Mouse (Mus musculus): ENCODE data around the gene Znrd1as. TPM values are rescaled to one million over a fixed set of nuclear protein-coding genes. Genes with fewer than 3 reads are reported as not detected.

Znrd1as gene
- 1.1 and 1.4 TPM in 2 replicates for polyA plus RNA-seq (2012; rRNA removed)

DNA sequence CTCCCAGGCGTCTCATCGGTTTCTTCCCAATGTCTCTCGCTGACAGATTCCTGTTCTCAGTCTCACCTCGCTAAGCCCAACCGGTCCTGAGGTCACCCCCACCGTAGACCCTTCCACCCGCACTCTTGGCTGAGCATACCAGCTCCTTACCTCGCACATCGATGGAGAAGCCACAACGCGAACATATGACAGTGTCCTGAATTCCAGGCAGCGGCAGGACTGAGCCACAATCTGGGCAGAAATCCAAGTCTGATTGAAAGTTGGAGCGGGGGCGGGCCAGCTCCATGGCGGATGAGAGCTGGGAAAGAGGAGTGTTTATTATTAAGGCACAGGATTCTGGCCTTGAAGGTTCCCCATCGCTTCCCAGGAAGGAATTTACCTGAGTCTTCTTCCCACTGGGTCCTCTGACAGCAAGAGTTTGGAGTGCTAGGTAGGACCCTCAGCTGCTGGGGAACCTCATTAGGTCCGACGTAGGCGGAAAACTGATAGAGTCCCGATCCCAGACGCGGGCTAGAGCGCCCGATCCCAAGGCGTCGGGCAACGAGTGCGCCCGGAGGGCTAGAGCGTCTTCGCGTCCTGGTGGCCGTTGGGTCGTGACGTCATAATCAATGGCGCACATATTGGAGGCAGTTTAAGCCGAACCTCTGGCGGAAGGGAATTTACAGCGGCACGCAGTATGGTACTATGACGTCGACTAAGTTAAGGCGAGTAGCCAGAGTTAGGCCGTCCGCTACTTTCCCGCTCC, at the start of gene Znrd1as, which contains the start of gene Znrd1:
Znrd1as (plus strand) TSS at position 594 of the 745 bp plus-strand sequence.
Znrd1 (minus strand) TSS at position 561 of the 745 bp plus-strand sequence.
- TF ChIP-seq POLR2A (IDR thresholded peaks at IDR 0.05; ENCODE audit: borderline replicate concordance, extremely low read depth, low read depth, low read length) (peak; percentile 77; the same call in 1 of the 2 replicates), CTCF (IDR thresholded peaks at IDR 0.05; ENCODE audit: insufficient read depth, low read length) (no peak)
- under 1% methylated on average over 46 of the region's 46 CpGs for WGBS

DNA sequence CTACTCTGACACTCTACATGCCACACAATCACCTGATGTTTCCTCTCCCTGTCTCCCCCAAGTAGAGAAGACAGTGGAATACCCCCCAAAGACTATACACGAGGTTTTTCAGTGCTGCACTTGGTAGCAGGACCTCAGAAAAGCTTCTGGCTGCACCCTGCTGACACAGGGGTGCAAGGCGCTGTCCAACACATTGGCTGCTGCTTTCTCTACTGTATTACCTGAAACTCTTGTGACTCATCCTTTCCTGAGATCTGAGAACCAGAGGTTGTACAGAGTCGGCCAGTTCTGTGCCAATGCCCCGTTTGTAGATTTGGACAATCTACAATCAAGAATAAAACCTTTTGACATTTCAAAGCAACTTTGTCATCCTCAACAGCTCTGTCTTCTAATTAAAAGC, 48.6 kb upstream of the Znrd1as start:
- WGBS: 39% methylated on average over 4 of the region's 4 CpGs
- no peak for DNase-seq
- Histone ChIP-seq H3K4me3 (replicated peaks; ENCODE audit: extremely low read depth, low read depth, low read length) (no peak overlapping the region), H3K4me1 (ENCODE audit: control insufficient read depth, insufficient read depth, low read length) (no peaks in the 10 kb centered on the region)
- TF ChIP-seq CTCF (IDR thresholded peaks at IDR 0.05; ENCODE audit: insufficient read depth, low read length): no peak
- TF ChIP-seq POLR2A (IDR thresholded peaks at IDR 0.05; ENCODE audit: borderline replicate concordance, extremely low read depth, low read depth, low read length): no peak

More for the DNA sequence above, at the start of gene Znrd1as, which contains the start of gene Znrd1:
- peaks cover 6% of the 10 kb centered on the region for H3K4me1 ChIP-seq (ENCODE audit: control insufficient read depth, insufficient read depth, low read length)
- H3K4me3 ChIP-seq (replicated peaks; ENCODE audit: extremely low read depth, low read depth, low read length): peak within 1 kb of the TSS; percentile 88
- DNase-seq: peak; percentile 88

DNA sequence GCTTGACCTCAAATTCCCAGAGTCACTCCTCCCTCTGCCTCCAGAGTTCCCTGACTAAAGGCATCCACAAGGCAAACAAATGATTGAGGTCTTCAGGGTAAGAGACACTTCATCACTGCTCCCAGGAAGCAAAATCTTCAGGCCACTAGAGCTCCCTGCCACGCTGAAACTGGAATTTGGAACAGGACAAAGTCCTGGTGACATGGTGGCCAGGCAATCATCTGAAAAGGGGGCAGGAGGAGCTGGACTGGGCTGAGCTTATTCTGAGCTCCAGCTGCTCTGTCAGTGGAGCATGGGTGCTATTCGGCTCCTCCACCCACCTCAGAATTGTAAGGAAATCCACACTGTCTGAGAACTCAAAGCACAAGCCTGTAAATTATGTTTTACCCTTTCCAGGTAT, 46.4 kb upstream of the Znrd1as start:
- Histone ChIP-seq H3K4me3 (replicated peaks; ENCODE audit: extremely low read depth, low read depth, low read length) (no peak overlapping the region), H3K4me1 (ENCODE audit: control insufficient read depth, insufficient read depth, low read length) (no peaks in the 10 kb centered on the region)
- TF ChIP-seq CTCF (IDR thresholded peaks at IDR 0.05; ENCODE audit: insufficient read depth, low read length): no peak
- no peak for TF ChIP-seq POLR2A (IDR thresholded peaks at IDR 0.05; ENCODE audit: borderline replicate concordance, extremely low read depth, low read depth, low read length)
- DNase-seq: no peak
- 57% methylated on average over 2 of the region's 2 CpGs for WGBS

DNA sequence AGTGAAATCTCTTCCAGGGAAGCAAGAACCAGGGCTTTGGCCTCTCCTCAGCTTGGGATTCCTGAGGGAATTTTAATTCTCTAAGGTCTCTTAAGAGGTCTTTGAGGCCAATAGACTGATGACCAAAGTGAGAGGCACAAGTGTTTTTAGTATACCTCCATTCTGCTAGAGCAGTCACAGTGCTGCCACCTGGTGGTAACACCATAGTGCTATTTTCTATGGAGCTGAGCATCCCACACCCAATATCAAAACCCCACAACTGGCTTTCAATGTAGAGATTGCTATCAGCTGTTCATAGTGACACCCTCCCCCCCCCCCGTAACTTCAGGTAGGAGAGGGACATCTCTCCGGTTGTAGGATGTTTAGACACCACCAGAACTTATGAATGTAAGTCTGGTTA, 44.3 kb upstream of the Znrd1as start:
- WGBS: 6% methylated on average over 2 of the region's 2 CpGs
- no peaks in the 10 kb centered on the region for H3K4me1 ChIP-seq (ENCODE audit: control insufficient read depth, insufficient read depth, low read length)
- DNase-seq: peak; percentile 74
- TF ChIP-seq POLR2A (IDR thresholded peaks at IDR 0.05; ENCODE audit: borderline replicate concordance, extremely low read depth, low read depth, low read length): no peak
- peak; percentile 49; the same call in 1 of the 2 replicates for TF ChIP-seq CTCF (IDR thresholded peaks at IDR 0.05; ENCODE audit: insufficient read depth, low read length)
- H3K4me3 ChIP-seq (replicated peaks; ENCODE audit: extremely low read depth, low read depth, low read length): no peak overlapping the region

DNA sequence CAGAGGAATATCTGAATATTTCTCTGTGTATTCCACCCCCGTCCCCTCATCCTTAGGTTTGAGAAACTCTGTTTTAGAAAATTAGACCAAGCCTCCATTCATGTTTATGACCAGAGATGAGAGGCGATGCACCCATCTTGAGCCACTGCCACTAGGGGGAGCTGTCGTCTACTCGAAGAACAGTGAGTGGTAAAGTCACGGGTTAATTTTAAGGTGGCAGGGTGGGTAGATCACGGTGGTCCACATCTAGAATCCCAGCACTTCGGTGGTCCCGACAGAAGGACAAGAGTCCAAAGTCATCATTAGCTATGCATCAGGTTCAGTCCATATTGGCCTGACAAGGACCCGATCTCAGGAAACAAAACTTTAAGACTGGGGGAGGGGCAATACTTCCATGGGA, 43.3 kb upstream of the Znrd1as start:
- DNase-seq: peak; percentile 70
- Histone ChIP-seq H3K4me1 (ENCODE audit: control insufficient read depth, insufficient read depth, low read length) (no peaks in the 10 kb centered on the region), H3K4me3 (replicated peaks; ENCODE audit: extremely low read depth, low read depth, low read length) (no peak overlapping the region)
- TF ChIP-seq POLR2A (IDR thresholded peaks at IDR 0.05; ENCODE audit: borderline replicate concordance, extremely low read depth, low read depth, low read length) (no peak), CTCF (IDR thresholded peaks at IDR 0.05; ENCODE audit: insufficient read depth, low read length) (peak; percentile 91)
- WGBS: 10% methylated on average over 9 of the region's 9 CpGs

DNA sequence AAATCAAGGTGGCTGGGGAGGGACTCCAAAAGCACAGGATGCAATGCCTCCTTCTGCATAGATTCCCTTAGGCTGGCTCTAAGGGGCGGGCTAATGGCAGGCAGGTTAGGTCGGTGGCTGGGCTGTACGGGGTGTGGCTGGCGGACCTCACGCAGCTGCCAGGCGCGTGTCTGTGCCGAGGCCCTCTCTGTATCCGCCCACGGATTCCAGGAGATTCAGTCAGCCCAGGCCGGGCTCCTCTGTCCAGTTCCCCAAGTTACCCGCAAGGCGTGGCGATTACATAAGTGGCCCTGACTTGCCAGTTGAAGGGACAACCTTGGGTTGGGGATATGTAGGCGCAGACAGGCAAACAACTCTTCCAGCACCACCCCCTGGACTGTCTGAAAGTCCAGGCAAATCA, 38.2 kb upstream of the Znrd1as start:
- Histone ChIP-seq H3K4me1 (ENCODE audit: control insufficient read depth, insufficient read depth, low read length) (no peaks in the 10 kb centered on the region), H3K4me3 (replicated peaks; ENCODE audit: extremely low read depth, low read depth, low read length) (no peak overlapping the region)
- WGBS: 39% methylated on average over 15 of the region's 15 CpGs
- no peak for TF ChIP-seq POLR2A (IDR thresholded peaks at IDR 0.05; ENCODE audit: borderline replicate concordance, extremely low read depth, low read depth, low read length)
- no peak for TF ChIP-seq CTCF (IDR thresholded peaks at IDR 0.05; ENCODE audit: insufficient read depth, low read length)
- peak; percentile 20 for DNase-seq

DNA sequence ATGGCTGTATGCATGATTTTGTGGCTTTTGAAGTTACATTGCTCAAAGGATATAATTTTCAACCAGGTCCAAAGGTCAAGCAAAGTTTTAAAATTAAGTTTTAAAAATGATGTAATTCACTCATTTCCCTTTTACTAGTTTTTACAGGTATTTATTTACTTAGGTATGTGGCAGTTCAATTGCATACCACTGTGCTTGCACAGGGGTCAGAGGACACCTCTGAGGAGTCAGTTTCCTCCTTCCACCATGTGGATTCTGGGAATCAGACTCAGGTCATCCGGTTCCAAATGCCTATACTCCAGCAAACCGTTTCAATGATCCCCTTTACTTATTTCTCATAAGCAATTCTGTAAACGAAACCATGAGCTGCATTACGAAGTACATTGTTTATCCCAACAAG, 35.7 kb upstream of the Znrd1as start:
- no peak for DNase-seq
- no peak overlapping the region for H3K4me3 ChIP-seq (replicated peaks; ENCODE audit: extremely low read depth, low read depth, low read length)
- WGBS: 73% methylated on average over 4 of the region's 4 CpGs
- no peaks in the 10 kb centered on the region for H3K4me1 ChIP-seq (ENCODE audit: control insufficient read depth, insufficient read depth, low read length)
- TF ChIP-seq CTCF (IDR thresholded peaks at IDR 0.05; ENCODE audit: insufficient read depth, low read length): no peak
- TF ChIP-seq POLR2A (IDR thresholded peaks at IDR 0.05; ENCODE audit: borderline replicate concordance, extremely low read depth, low read depth, low read length): no peak

DNA sequence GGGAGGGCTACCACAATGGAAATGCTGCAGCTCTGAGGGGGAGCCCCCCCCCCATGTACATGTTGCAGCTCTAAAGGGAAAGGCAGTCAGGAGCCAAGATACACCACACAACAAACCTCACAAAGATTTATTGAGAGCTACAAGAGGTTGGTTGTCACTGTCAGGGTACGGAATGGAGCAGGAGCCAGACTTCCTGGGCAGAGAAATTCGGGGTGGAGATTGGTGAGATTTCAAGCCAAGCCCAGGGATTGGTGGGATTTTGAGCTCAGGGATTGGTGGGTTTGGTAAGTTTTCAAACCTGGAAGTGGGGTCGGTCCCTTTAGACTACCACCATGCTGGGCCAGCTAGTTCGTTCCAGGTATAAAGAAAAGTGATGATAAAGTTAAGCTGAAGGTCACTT, 34.9 kb upstream of the Znrd1as start:
- 60% methylated on average over 4 of the region's 4 CpGs for WGBS
- Histone ChIP-seq H3K4me3 (replicated peaks; ENCODE audit: extremely low read depth, low read depth, low read length) (no peak overlapping the region), H3K4me1 (ENCODE audit: control insufficient read depth, insufficient read depth, low read length) (no peaks in the 10 kb centered on the region)
- TF ChIP-seq POLR2A (IDR thresholded peaks at IDR 0.05; ENCODE audit: borderline replicate concordance, extremely low read depth, low read depth, low read length): no peak
- no peak for TF ChIP-seq CTCF (IDR thresholded peaks at IDR 0.05; ENCODE audit: insufficient read depth, low read length)
- no peak for DNase-seq

DNA sequence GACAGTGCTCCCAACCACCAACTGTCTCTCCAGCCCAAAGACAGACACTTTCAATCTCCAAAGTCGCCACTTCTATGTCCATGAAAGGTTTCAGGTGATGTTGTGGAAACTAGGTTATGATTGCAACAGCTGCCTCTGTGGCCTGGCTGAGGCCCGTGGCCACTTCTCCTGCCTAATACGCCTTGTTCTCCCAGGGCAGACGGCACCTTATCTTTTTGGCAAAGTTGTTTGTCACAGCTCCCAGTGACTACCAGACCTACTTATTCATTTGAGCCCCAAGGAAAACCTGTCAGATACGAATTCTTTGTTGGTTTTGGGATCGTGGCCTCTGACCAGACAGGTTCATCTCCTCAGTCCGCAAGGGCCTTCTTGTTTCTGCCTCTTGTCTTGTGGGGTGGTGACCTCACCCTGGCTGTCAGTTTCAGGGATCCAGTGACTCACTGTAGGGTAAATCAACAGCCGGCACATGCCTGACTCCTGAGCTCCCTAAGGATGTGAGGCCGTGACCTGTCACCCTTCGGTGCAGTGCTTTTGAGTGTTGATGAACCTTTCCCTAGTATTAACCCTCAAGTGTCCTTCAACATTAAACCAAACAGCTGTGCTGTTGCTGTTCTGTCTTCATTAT, 30.8 kb upstream of the Znrd1as start:
- no peaks in the 10 kb centered on the region for H3K4me1 ChIP-seq (ENCODE audit: control insufficient read depth, insufficient read depth, low read length)
- WGBS: 40% methylated on average over 10 of the region's 10 CpGs
- no peak overlapping the region for H3K4me3 ChIP-seq (replicated peaks; ENCODE audit: extremely low read depth, low read depth, low read length)
- TF ChIP-seq POLR2A (IDR thresholded peaks at IDR 0.05; ENCODE audit: borderline replicate concordance, extremely low read depth, low read depth, low read length) (no peak), CTCF (IDR thresholded peaks at IDR 0.05; ENCODE audit: insufficient read depth, low read length) (no peak)
- no peak for DNase-seq
